Mouse (Mus musculus): Measurements from ENCODE around the gene 4930535I16Rik. TPM values are rescaled to one million over a fixed set of nuclear protein-coding genes. Genes with fewer than 3 reads are reported as not detected.

Gene 4930535I16Rik
- total RNA-seq (2014; rRNA removed; ENCODE audit: low replicate concordance) (not detected in 2 replicates), polyA plus RNA-seq (2015; fragmentation: Nextera tagmentation; extraction: Ambion mirVana) (0.25 TPM in 1 of 2 replicates, not detected in the other)

GRCm38 (mm10) chr4:123917548-123918140, at the start of gene 4930535I16Rik:
TSS of gene 4930535I16Rik (minus strand) at chr4:123918022.
- Histone ChIP-seq H3K9ac (replicated peaks; ENCODE audit: low read depth, low read length) (peak within 1 kb of the TSS; percentile 95), H3K4me1 (ENCODE audit: control insufficient read depth, insufficient read depth) (peaks cover 24% of the 10 kb centered on the region), H3K9me3 (replicated peaks; ENCODE audit: control insufficient read depth, low read length) (no peaks in the 10 kb centered on the region), H3K4me3 (ENCODE audit: low read depth, low read length) (peak within 1 kb of the TSS; percentile 93), H3K27ac (ENCODE audit: low read depth) (peak within 1 kb of the TSS; percentile 89), H3K4me2 (ENCODE audit: low read depth, low read length) (peak within 1 kb of the TSS; percentile 86), H3K27me3 (ENCODE audit: control insufficient read depth, insufficient read depth, low read length) (no peaks in the 10 kb centered on the region), H3K36me3 (replicated peaks; ENCODE audit: control insufficient read depth, insufficient read depth, low read length) (peaks cover 29% of the 10 kb centered on the region)
- DNase-seq (ENCODE audit: low spot score) = peak; percentile 11
- WGBS = under 1% methylated on average over 47 of the region's 63 CpGs
- ATAC-seq (ENCODE audit: insufficient read depth, low read depth) = peak; percentile 19
- TF ChIP-seq EP300 (IDR thresholded peaks at IDR 0.05; ENCODE audit: low read depth) (no peak), CTCF (IDR thresholded peaks at IDR 0.05; ENCODE audit: low read depth) (no peak)

DNA sequence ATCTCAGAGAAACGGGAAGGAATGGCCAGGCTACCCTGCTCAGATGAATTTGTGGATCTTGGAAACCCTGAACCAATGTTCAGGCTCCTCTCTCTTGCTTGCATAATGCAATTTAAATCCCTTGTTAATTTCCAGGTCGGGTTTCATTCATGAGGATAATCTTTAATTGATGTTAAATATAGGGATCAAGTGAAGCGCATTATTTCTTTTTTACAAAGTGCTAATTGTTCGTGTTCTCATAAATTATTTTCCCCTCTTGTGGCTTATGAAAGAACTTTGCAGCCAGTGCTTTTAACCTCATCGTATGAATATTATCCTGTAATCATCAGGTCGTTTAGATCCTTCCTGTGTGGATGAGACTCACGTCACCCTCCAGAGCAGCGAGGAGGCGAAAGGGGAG, 44.9 kb upstream of the 4930535I16Rik start:
- H3K4me2 ChIP-seq (ENCODE audit: low read depth, low read length) = no peak overlapping the region
- WGBS = 73% methylated on average over 9 of the region's 9 CpGs
- H3K27me3 ChIP-seq (ENCODE audit: control insufficient read depth, insufficient read depth, low read length) = no peaks in the 10 kb centered on the region
- no peaks in the 10 kb centered on the region for H3K4me1 ChIP-seq (ENCODE audit: control insufficient read depth, insufficient read depth)
- ATAC-seq (ENCODE audit: insufficient read depth, low read depth) (no peak), DNase-seq (ENCODE audit: low spot score) (no peak)
- no peak overlapping the region for H3K27ac ChIP-seq (ENCODE audit: low read depth)
- H3K36me3 ChIP-seq (replicated peaks; ENCODE audit: control insufficient read depth, insufficient read depth, low read length) = no peaks in the 10 kb centered on the region
- H3K9me3 ChIP-seq (replicated peaks; ENCODE audit: control insufficient read depth, low read length) = no peaks in the 10 kb centered on the region
- no peak overlapping the region for H3K9ac ChIP-seq (replicated peaks; ENCODE audit: low read depth, low read length)
- H3K4me3 ChIP-seq (ENCODE audit: low read depth, low read length) = no peak overlapping the region
- TF ChIP-seq EP300 (IDR thresholded peaks at IDR 0.05; ENCODE audit: low read depth) (no peak), CTCF (IDR thresholded peaks at IDR 0.05; ENCODE audit: low read depth) (no peak)

GRCm38 (mm10) chr4:123960955-123961354, 43.1 kb upstream of the 4930535I16Rik start:
- no peak overlapping the region for H3K4me3 ChIP-seq (ENCODE audit: low read depth, low read length)
- H3K4me2 ChIP-seq (ENCODE audit: low read depth, low read length) = no peak overlapping the region
- H3K36me3 ChIP-seq (replicated peaks; ENCODE audit: control insufficient read depth, insufficient read depth, low read length) = no peaks in the 10 kb centered on the region
- no peak overlapping the region for H3K27ac ChIP-seq (ENCODE audit: low read depth)
- no peak for DNase-seq (ENCODE audit: low spot score)
- H3K9me3 ChIP-seq (replicated peaks; ENCODE audit: control insufficient read depth, low read length) = no peaks in the 10 kb centered on the region
- WGBS = 37% methylated on average over 4 of the region's 4 CpGs
- no peak overlapping the region for H3K9ac ChIP-seq (replicated peaks; ENCODE audit: low read depth, low read length)
- peaks cover 8% of the 10 kb centered on the region for H3K27me3 ChIP-seq (ENCODE audit: control insufficient read depth, insufficient read depth, low read length)
- ATAC-seq (ENCODE audit: insufficient read depth, low read depth) = no peak
- TF ChIP-seq EP300 (IDR thresholded peaks at IDR 0.05; ENCODE audit: low read depth) = no peak
- TF ChIP-seq CTCF (IDR thresholded peaks at IDR 0.05; ENCODE audit: low read depth) = no peak
- H3K4me1 ChIP-seq (ENCODE audit: control insufficient read depth, insufficient read depth) = no peaks in the 10 kb centered on the region

DNA sequence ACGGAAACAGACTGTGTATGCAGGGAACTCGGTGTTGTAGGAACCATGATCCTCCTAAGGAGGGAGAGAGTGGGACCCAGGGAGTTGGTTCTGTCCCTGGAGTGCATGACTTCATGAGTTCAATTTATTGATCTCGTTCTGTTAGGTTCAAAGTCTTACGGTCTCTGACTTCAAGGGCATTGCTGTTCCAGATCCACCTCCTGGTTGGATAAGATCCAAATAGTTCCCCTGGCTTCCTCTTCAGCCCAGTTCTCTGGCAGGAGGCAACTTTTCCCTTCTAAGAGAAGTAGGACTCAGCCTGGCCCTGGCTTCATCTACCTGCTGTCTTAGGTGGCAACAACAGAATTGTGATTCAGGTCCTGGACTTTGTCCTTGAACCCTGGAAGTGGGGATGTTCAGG, 40.1 kb upstream of the 4930535I16Rik start:
- H3K9ac ChIP-seq (replicated peaks; ENCODE audit: low read depth, low read length) = no peak overlapping the region
- H3K4me2 ChIP-seq (ENCODE audit: low read depth, low read length) = no peak overlapping the region
- TF ChIP-seq EP300 (IDR thresholded peaks at IDR 0.05; ENCODE audit: low read depth) (no peak), CTCF (IDR thresholded peaks at IDR 0.05; ENCODE audit: low read depth) (no peak)
- WGBS = 48% methylated on average over 4 of the region's 4 CpGs
- H3K4me1 ChIP-seq (ENCODE audit: control insufficient read depth, insufficient read depth) = no peaks in the 10 kb centered on the region
- H3K27me3 ChIP-seq (ENCODE audit: control insufficient read depth, insufficient read depth, low read length) = peaks cover 11% of the 10 kb centered on the region
- H3K4me3 ChIP-seq (ENCODE audit: low read depth, low read length) = no peak overlapping the region
- no peak for DNase-seq (ENCODE audit: low spot score)
- H3K36me3 ChIP-seq (replicated peaks; ENCODE audit: control insufficient read depth, insufficient read depth, low read length) = no peaks in the 10 kb centered on the region
- ATAC-seq (ENCODE audit: insufficient read depth, low read depth) = no peak
- H3K9me3 ChIP-seq (replicated peaks; ENCODE audit: control insufficient read depth, low read length) = no peaks in the 10 kb centered on the region
- H3K27ac ChIP-seq (ENCODE audit: low read depth) = no peak overlapping the region

DNA sequence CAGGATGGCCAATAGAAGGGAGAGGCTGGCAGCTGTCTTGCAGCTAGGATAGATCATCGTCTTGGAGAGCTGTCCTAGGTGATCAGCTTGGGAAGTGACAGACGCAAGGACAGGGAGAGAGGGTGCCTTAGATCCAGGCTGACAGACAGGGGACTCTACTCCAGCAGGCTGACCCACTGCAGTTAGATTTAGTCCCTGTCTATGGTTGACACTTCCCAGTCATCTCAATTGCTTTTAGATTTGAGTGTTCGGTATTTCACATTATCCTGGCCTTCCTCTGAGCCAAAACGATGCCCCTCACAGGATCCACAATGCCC, 39.6 kb upstream of the 4930535I16Rik start:
- Histone ChIP-seq H3K9ac (replicated peaks; ENCODE audit: low read depth, low read length) (no peak overlapping the region), H3K27ac (ENCODE audit: low read depth) (no peak overlapping the region), H3K36me3 (replicated peaks; ENCODE audit: control insufficient read depth, insufficient read depth, low read length) (no peaks in the 10 kb centered on the region), H3K4me1 (ENCODE audit: control insufficient read depth, insufficient read depth) (no peaks in the 10 kb centered on the region), H3K27me3 (ENCODE audit: control insufficient read depth, insufficient read depth, low read length) (peaks cover 11% of the 10 kb centered on the region), H3K4me3 (ENCODE audit: low read depth, low read length) (no peak overlapping the region), H3K4me2 (ENCODE audit: low read depth, low read length) (no peak overlapping the region), H3K9me3 (replicated peaks; ENCODE audit: control insufficient read depth, low read length) (no peaks in the 10 kb centered on the region)
- no peak for TF ChIP-seq CTCF (IDR thresholded peaks at IDR 0.05; ENCODE audit: low read depth)
- no peak for TF ChIP-seq EP300 (IDR thresholded peaks at IDR 0.05; ENCODE audit: low read depth)
- DNase-seq (ENCODE audit: low spot score) = no peak
- WGBS = 60% methylated on average over 4 of the region's 4 CpGs
- peak; percentile 5; the same call in 1 of the 2 replicates for ATAC-seq (ENCODE audit: insufficient read depth, low read depth)
